Mouse (Mus musculus) midbrain, postnatal 0 days (tissue): ENCODE results near the gene Keap1. TPM values are rescaled to one million over a fixed set of nuclear protein-coding genes. Genes with fewer than 3 reads are reported as not detected.
"Not testable (repeated sequence)": the region's sequence is repeated elsewhere in the genome, so short reads cannot be mapped to it uniquely, and the experiment has no call there.

Experiments used
- ATAC-seq: fragments of 200-750 bp; cut with Nextera tagmentation; 2 replicates; pipeline ENCODE4 v1.8.0; 2017; ENCODE audit warnings: moderate number of reproducible peaks, mild to moderate bottlenecking, moderate TSS enrichment, moderate library complexity; ENCODE audit not compliant: low FRiP score
- DNase-seq: peaks from one replicate; pipeline ENCODE4 v3.0.0-alpha.2; 2015; ENCODE audit warnings: low spot score
- H3K27ac ChIP-seq: fragments of 300-500 bp; sonication (generic); 2 replicates; pipeline ENCODE4 v1.5.1; 2014; ENCODE audit warnings: low read depth, mild to moderate bottlenecking, low read length, mixed read lengths
- H3K27me3 ChIP-seq: fragments of 300-500 bp; sonication (generic); 2 replicates; pipeline ENCODE4 v1.6.1; 2014; ENCODE audit warnings: low read length, control low read depth, mixed read lengths; ENCODE audit not compliant: insufficient read depth
- H3K36me3 ChIP-seq: fragments of 300-500 bp; sonication (generic); 2 replicates; pipeline ENCODE4 v1.6.1; 2014; ENCODE audit warnings: low read length, control low read depth, mixed read lengths; ENCODE audit not compliant: insufficient read depth
- H3K4me1 ChIP-seq: fragments of 300-500 bp; sonication (generic); 2 replicates; pipeline ENCODE4 v1.6.1; 2014; ENCODE audit warnings: mild to moderate bottlenecking, control low read depth, antibody characterized with exemption, low read length, mixed read lengths; ENCODE audit not compliant: insufficient read depth
- H3K4me2 ChIP-seq: fragments of 300-500 bp; sonication (generic); 2 replicates; pipeline ENCODE4 v1.6.1; 2014; ENCODE audit warnings: low read depth, mild to moderate bottlenecking, low read length, mixed read lengths; ENCODE audit not compliant: poor library complexity, severe bottlenecking
- H3K4me3 ChIP-seq: fragments of 300-500 bp; sonication (generic); 2 replicates; pipeline ENCODE4 v1.5.1; 2014; ENCODE audit warnings: low read depth, mild to moderate bottlenecking, low read length, moderate library complexity
- H3K9ac ChIP-seq: fragments of 300-500 bp; sonication (generic); replicated peaks from 2 replicates; pipeline ENCODE4 v1.6.1; 2014; ENCODE audit warnings: mild to moderate bottlenecking, low read length, moderate library complexity, mixed read lengths; ENCODE audit not compliant: poor library complexity, severe bottlenecking
- H3K9me3 ChIP-seq: fragments of 300-500 bp; sonication (generic); 2 replicates; pipeline ENCODE4 v1.6.1; 2016; ENCODE audit warnings: low read length, control low read depth
- CTCF ChIP-seq: IDR thresholded peaks from 2 replicates; pipeline ENCODE4 v1.5.1; 2016; ENCODE audit warnings: antibody characterized with exemption, mild to moderate bottlenecking
- WGBS: fragments of 180-500 bp; shearing (Covaris S2); extraction: QIAGEN DNeasy Blood & Tissue Kit; methylation state at CpG from one replicate; pipeline ENCODE4 v1.1.7; 2014; 5-methylcytosine and 5-hydroxymethylcytosine counted together
- polyA plus RNA-seq: library from polyadenylated mRNA; unstranded; fragments of >200 nt; fragmentation: Nextera tagmentation; extraction: Ambion mirVana; gene quantifications from 2 replicates; pipeline ENCODE4 v1.2.1, GENCODE M21; 2015
- total RNA-seq: library from RNA; depleted of rRNA; stranded (reverse); fragments of >200 nt; gene quantifications from 2 replicates; pipeline ENCODE4 v1.2.3, GENCODE M21; 2014

Keap1 gene
- total and polyA plus RNA-seq, 2 experiments from 2014 or later = 60.6 to 89.7 TPM

DNA sequence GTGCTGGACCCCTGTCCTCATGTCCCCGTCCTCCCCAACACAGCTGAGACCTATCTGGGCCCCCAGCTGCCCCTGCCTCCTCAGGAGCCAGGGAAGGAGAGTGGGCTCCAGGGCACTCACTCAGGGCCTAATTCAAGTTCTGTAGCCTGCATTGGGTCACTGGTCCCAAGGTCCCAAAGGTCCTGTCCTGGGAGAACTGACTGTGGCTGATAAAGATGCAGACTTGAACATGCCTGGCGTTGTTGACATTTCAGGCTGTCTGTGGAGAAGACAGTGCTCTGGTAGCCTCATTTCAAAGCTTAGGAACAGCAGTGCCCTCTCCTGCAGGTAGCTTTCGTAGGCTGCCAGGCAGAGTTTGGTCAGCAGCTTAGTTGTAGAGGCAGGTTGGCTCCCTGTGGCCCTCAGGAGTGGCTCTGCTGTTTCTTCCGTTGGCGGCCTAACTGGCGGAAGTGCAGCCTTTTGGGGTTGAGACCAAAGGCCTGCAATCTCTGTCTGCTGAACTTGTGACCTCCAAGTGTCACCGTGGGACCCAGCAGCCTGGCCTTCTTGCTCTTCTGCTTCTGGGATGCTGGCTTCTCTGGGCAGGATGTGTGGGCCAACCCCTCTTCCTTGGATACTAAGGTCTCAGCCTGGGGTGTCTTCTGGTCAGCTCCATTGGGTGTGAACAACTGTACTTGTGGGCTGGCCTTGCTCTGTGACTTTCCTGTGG lies 34.5 kb upstream of the Keap1 start:
- ATAC-seq (no peak), DNase-seq (no peak)
- H3K9ac ChIP-seq = no peak overlapping the region
- no peak overlapping the region for H3K27ac ChIP-seq
- no peaks in the 10 kb centered on the region for H3K4me1 ChIP-seq
- peaks cover 85% of the 10 kb centered on the region for H3K36me3 ChIP-seq
- no peak overlapping the region for H3K4me2 ChIP-seq
- no peaks in the 10 kb centered on the region for H3K9me3 ChIP-seq
- WGBS = 84% methylated on average over 7 of the region's 7 CpGs
- TF ChIP-seq CTCF = no peak
- no peak overlapping the region for H3K4me3 ChIP-seq
- H3K27me3 ChIP-seq = no peaks in the 10 kb centered on the region

DNA sequence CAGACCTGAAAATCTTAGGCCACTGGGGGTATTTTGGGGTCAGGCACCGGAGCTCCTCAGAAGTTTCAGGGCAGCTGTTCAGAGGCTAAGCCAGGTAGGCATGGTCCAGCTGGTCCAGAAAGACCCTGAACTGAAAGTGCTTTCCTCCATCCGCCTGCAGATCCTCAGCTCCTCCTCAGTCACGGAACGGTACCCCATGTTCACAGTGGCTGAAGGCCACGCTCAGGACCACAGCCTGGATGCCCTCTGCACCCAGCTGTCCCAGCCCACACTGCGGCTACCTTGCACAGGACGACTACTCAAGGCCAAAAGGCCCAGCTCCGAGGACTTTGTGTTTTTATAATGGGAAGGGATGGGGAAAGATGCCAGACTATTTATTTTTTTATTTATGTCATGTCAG lies 33.9 kb upstream of the Keap1 start:
- ATAC-seq (no peak), DNase-seq (no peak)
- no peaks in the 10 kb centered on the region for H3K27me3 ChIP-seq
- peaks cover 88% of the 10 kb centered on the region for H3K36me3 ChIP-seq
- no peaks in the 10 kb centered on the region for H3K9me3 ChIP-seq
- H3K4me2 ChIP-seq = no peak overlapping the region
- TF ChIP-seq CTCF = no peak
- 89% methylated on average over 8 of the region's 8 CpGs for WGBS
- H3K4me1 ChIP-seq = no peaks in the 10 kb centered on the region
- H3K27ac ChIP-seq = no peak overlapping the region
- no peak overlapping the region for H3K9ac ChIP-seq
- H3K4me3 ChIP-seq = no peak overlapping the region

DNA sequence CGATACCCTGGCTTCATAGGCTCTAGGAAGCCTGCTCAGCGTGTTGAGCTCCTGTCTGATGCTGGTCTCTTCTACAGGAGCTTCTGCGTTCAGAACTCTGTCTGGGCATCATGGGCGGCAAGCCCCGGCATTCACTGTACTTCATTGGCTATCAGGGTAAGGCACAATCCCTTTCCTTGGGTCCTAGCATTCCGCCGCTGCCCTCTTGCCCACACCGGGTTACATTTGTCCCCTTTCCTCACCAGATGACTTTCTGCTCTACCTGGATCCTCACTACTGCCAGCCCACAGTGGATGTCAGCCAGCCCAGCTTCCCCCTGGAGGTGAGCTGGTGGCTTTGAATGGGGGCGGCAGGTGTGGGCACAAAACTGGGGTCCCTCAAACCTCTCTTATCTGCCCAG lies 33.2 kb upstream of the Keap1 start:
- Histone ChIP-seq H3K4me2 (no peak overlapping the region), H3K27ac (no peak overlapping the region), H3K9me3 (no peaks in the 10 kb centered on the region), H3K4me1 (no peaks in the 10 kb centered on the region), H3K27me3 (no peaks in the 10 kb centered on the region), H3K36me3 (peaks cover 84% of the 10 kb centered on the region), H3K9ac (no peak overlapping the region), H3K4me3 (no peak overlapping the region)
- ATAC-seq (no peak), DNase-seq (no peak)
- TF ChIP-seq CTCF = no peak
- WGBS = 95% methylated on average over 9 of the region's 9 CpGs

DNA sequence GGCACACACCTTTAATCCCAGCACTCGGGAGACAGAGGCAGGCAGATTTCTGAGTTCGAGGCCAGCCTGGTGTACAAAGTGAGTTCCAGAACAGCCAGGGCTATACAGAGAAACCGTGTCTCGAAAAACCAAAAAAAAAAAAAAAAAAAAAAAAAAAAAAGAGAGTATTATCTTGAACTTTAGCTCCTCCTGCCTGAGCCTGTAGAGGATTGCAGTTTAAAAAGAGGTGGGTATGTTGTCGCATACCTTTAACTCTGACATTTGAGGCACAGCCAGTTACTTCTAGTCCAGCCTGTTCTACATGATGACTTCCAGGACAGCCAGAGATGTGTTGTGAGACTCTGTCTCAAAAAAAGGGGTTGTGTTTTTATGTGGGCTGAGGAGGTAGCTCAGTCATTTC lies 30.4 kb upstream of the Keap1 start:
- H3K4me3 ChIP-seq, H3K9me3 ChIP-seq, DNase-seq, H3K27ac ChIP-seq, H3K4me2 ChIP-seq, ATAC-seq, H3K4me1 ChIP-seq, H3K27me3 ChIP-seq, H3K9ac ChIP-seq: not testable (repeated sequence)
- WGBS = 90% methylated on average over 5 of the region's 5 CpGs
- peaks cover 60% of the 10 kb centered on the region for H3K36me3 ChIP-seq

DNA sequence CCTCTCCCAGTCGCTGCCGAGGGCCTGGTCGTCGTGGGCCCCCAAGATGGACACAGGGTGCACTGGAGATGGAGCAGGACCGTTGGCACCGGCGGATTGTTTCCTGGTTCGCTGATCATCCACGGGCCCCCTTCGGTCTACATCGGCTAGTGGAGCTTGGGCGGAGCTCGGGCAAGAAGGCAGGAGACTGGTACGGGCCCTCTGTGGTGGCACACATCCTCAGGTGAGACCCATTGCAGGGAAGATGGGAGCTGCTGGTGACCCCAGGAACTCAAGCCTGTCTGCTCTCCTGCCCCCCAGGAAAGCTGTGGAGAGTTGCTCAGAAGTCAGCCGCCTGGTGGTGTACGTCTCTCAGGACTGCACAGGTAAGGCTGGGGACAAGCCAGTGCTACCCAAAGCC lies 29.1 kb upstream of the Keap1 start:
- ATAC-seq (no peak), DNase-seq (no peak)
- Histone ChIP-seq H3K27ac (no peak overlapping the region), H3K9me3 (no peaks in the 10 kb centered on the region), H3K9ac (no peak overlapping the region), H3K36me3 (peaks cover 47% of the 10 kb centered on the region), H3K4me1 (peaks cover 5% of the 10 kb centered on the region; the same call in 1 of the 2 replicates), H3K4me2 (no peak overlapping the region), H3K27me3 (no peaks in the 10 kb centered on the region), H3K4me3 (no peak overlapping the region)
- no peak for TF ChIP-seq CTCF
- 95% methylated on average over 16 of the region's 16 CpGs for WGBS

DNA sequence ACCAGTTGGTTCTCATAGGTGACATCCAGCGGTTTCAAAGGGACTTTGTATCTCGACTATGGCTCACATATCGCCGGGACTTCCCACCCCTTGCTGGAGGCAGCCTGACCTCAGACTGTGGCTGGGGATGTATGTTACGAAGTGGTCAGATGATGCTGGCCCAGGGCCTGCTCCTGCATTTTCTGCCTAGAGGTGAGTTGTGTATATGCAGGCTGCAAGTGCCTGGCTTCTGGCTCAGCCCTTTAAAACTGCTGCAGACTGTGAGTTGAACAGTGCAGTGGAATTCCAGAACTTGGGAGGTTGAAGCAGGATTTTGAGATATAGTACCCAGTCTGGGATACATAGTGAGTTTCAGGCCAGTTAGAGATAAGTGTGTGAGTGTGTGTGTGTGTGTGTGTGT lies 27.7 kb upstream of the Keap1 start:
- WGBS = 93% methylated on average over 5 of the region's 5 CpGs
- DNase-seq = no peak
- H3K9ac ChIP-seq = no peak overlapping the region

More for the DNA sequence above, 27.7 kb upstream of the Keap1 start:
- H3K4me3 ChIP-seq = no peak overlapping the region
- H3K27me3 ChIP-seq = no peaks in the 10 kb centered on the region
- H3K9me3 ChIP-seq = no peaks in the 10 kb centered on the region
- peaks cover 5% of the 10 kb centered on the region; the same call in 1 of the 2 replicates for H3K4me1 ChIP-seq
- no peak overlapping the region for H3K4me2 ChIP-seq
- no peak overlapping the region for H3K27ac ChIP-seq
- no peak for ATAC-seq
- peaks cover 33% of the 10 kb centered on the region for H3K36me3 ChIP-seq
- 0 out of 2 replicates have a peak, but pooled peaks have one; percentile 4 for TF ChIP-seq CTCF
